11 mouse cellular contexts compared by ENCODE assay signal in the genomic region with DNA sequence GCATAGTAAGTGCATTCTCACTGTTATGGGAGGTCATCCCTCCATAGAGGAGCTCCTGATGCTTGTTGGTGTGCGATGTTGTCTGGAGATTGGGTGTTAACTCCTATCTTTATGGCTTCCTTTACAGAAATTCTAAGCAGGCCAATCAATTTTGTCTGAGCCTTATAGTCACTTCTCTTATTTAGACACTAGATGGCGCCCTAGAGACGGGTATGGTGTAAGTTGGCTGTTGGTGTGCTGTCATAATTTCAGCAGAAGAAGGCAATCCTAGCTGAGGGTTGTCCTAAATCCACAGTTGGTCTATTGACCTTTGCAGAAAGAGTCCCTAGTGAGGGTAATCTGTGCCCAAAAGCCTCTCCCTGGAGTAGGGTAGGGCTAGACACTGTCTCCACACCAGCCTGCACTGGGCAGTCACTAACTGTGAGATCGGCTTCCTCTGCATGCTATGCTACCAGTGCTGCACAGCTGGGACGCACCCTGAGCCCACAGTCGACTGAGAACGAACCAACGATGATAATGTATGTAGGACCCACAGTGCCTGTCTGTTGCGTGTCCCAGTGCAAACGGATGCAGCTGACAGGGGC. TPM values are rescaled to one million over a fixed set of nuclear protein-coding genes. Genes with fewer than 3 reads are reported as not detected.
A peak's percentile ranks its signal among the peaks of the same experiment; 100 is the strongest.
DNase-seq lines count a peak whose midpoint lies in the region; ATAC-seq and TF ChIP-seq lines count a peak whose summit lies in the region.
"Had no signal": no experiment of that assay in that cellular context is flagged by ENCODE, and none has a peak within 500 bp of the region (broad histone marks: within the 10 kb centered on the region; RNA-seq: fewer than 3 reads in every experiment).

No protein-coding gene starts in this region.

- peaks cover 57% of the 10 kb centered on the region for H3K9me3 ChIP-seq in CH12.LX (replicated peaks; ENCODE audit: low read length)
- H3K9me3 ChIP-seq in limb, embryonic 12.5 days: peaks cover 9% of the 10 kb centered on the region; the same call in 1 of the 2 replicates

- CTCF ChIA-PET in Patski (lab: Charles Lee): interaction anchor here (1.0 kb wide), 1 partner anchor 10 kb away, joined by 5 read pairs; no protein-coding TSS in a partner anchor

- TF ChIP-seq EP300 in CH12.LX (IDR thresholded peaks at IDR 0.05; ENCODE audit: low read length): no peak

- WGBS in kidney, adult 2 months: 53% methylated on average over 10 of the region's 10 CpGs
- 57% methylated on average over 10 of the region's 10 CpGs for WGBS in limb, embryonic 12.5 days

- POLR2A ChIA-PET in Patski (lab: Charles Lee): interaction anchor here (0.7 kb wide), 1 partner anchor 62 kb away, joined by 3 read pairs; no protein-coding TSS in a partner anchor

- H3K9ac ChIP-seq in CH12.LX (ENCODE audit: insufficient read depth, low read depth): no peak overlapping the region
- H3K9ac ChIP-seq in limb, embryonic 12.5 days (replicated peaks): no peak overlapping the region

- no peaks in the 10 kb centered on the region for H3K79me2 ChIP-seq in CH12.LX (replicated peaks; ENCODE audit: control insufficient read depth, extremely low read depth, insufficient read depth, poor library complexity, severe bottlenecking)

- TF ChIP-seq RAD21 in CH12.LX (IDR thresholded peaks at IDR 0.05; ENCODE audit: low read depth, low read length): peak; percentile 17

- peak; percentile 31 for ATAC-seq in Patski
- peak; percentile 56; the same call in 1 of the 2 replicates for ATAC-seq in limb, embryonic 12.5 days (ENCODE audit: insufficient number of reproducible peaks, insufficient read depth, low FRiP score, low TSS enrichment, low read depth)
- ATAC-seq: inflammation-experienced regulatory T-cells, adult 6 months had no signal

- H3K27me3 ChIP-seq in kidney, adult 2 months (replicated peaks; ENCODE audit: control insufficient read depth, insufficient read depth, low read length): no peaks in the 10 kb centered on the region
- H3K27me3 ChIP-seq in CH12.LX (replicated peaks): peaks cover 8% of the 10 kb centered on the region
- H3K27me3 ChIP-seq in Patski: no peaks in the 10 kb centered on the region
- H3K27me3 ChIP-seq in limb, embryonic 12.5 days: no peaks in the 10 kb centered on the region

- DNase-seq in kidney, adult 2 months: peak; percentile 9
- no peak for DNase-seq in kidney, postnatal 14 days
- peak; percentile 11 for DNase-seq in CH12.LX (ENCODE audit: extremely low read depth)
- DNase-seq in Patski (ENCODE audit: low read depth, low spot score): no peak
- DNase-seq in adrenal gland, postnatal 4 days (ENCODE audit: low spot score in 2 of 2): no peak
- DNase-seq in lung, adult 18-20 months: no peak
- no peak for DNase-seq in heart, postnatal 25 days (ENCODE audit: low spot score)
- DNase-seq: lung, adult 2 months had no signal

- intact Hi-C loops in heart, postnatal 25 days (cut with DNase I): no loop called here

- no peak overlapping the region for H3K4me3 ChIP-seq in kidney, adult 2 months (ENCODE audit: insufficient read depth, low read depth, low read length)
- no peak overlapping the region for H3K4me3 ChIP-seq in CH12.LX (replicated peaks in 1 of 3; ENCODE audit: low read depth in 2 of 3, low read length in 2 of 3, poor library complexity in 1 of 3)
- no peak overlapping the region for H3K4me3 ChIP-seq in limb, embryonic 12.5 days (replicated peaks)

- H3K36me3 ChIP-seq in kidney, adult 2 months (ENCODE audit: control insufficient read depth, insufficient read depth, low read length): no peaks in the 10 kb centered on the region
- no peaks in the 10 kb centered on the region for H3K36me3 ChIP-seq in CH12.LX (replicated peaks in 1 of 2; ENCODE audit: control insufficient read depth in 1 of 2, insufficient read depth in 1 of 2, low read length in 1 of 2)
- H3K36me3 ChIP-seq in limb, embryonic 12.5 days: no peaks in the 10 kb centered on the region

- dilution Hi-C loops in CH12.LX (cut with MboI; ENCODE audit: extremely low pct_ligation_motif_present, extremely low pct_unique_long_range_greater_than_20kb, low sequenced_read_pairs): no loop called here

- no peak for TF ChIP-seq POLR2A in kidney, adult 2 months (IDR thresholded peaks at IDR 0.05; ENCODE audit: low read depth, low read length)
- TF ChIP-seq POLR2A in CH12.LX (IDR thresholded peaks at IDR 0.05; ENCODE audit: low read depth, low read length): no peak

- no peak overlapping the region for H3K27ac ChIP-seq in kidney, adult 2 months (ENCODE audit: insufficient read depth, low read depth, low read length)
- no peak overlapping the region for H3K27ac ChIP-seq in CH12.LX (ENCODE audit: insufficient read depth, low read depth)
- no peak overlapping the region for H3K27ac ChIP-seq in limb, embryonic 12.5 days

- H3K4me1 ChIP-seq in kidney, adult 2 months (ENCODE audit: control insufficient read depth, insufficient read depth, low read length): no peaks in the 10 kb centered on the region
- H3K4me1 ChIP-seq in CH12.LX (ENCODE audit: control insufficient read depth in 1 of 2, insufficient read depth in 2 of 2): no peaks in the 10 kb centered on the region
- no peaks in the 10 kb centered on the region for H3K4me1 ChIP-seq in limb, embryonic 12.5 days (replicated peaks)

- peak; percentile 23; the same call in 1 of the 2 replicates for TF ChIP-seq CTCF in kidney, adult 2 months (conservative IDR thresholded peaks at IDR 0.05; ENCODE audit: insufficient read depth, insufficient read length, low read depth, low read length)
- peak in 1 of 2 experiments; percentile 20; a peak in 2 of 4 replicates for TF ChIP-seq CTCF in CH12.LX (conservative IDR thresholded peaks at IDR 0.05 in 1 of 2, IDR thresholded peaks at IDR 0.05 in 1 of 2; ENCODE audit: low read depth in 2 of 2, low read length in 2 of 2)
- TF ChIP-seq CTCF in Patski (IDR thresholded peaks at IDR 0.05): peak; percentile 65

- in situ Hi-C loops in CH12.LX (cut with MboI; ENCODE audit: low pct_ligation_motif_present, low pct_unique_long_range_greater_than_20kb, low sequenced_read_pairs) (no loop called here), Patski (cut with MboI; ENCODE audit: low pct_unique_long_range_greater_than_20kb) (loop anchor here (10.0 to 25.0 kb wide), 2 partner anchors 823 to 1430 kb away; no protein-coding TSS in a partner anchor)

- H3K4me2 ChIP-seq in CH12.LX (ENCODE audit: insufficient read depth, low read depth, poor library complexity, severe bottlenecking): no peak overlapping the region
- no peak overlapping the region for H3K4me2 ChIP-seq in limb, embryonic 12.5 days

TF ChIP-seq in CH12.LX, 34 proteins besides CTCF, POLR2A, EP300 and RAD21:
- no peak for TF ChIP-seq USF2 (conservative IDR thresholded peaks at IDR 0.05; ENCODE audit: low read depth, low read length)
- TF ChIP-seq MAFK (IDR thresholded peaks at IDR 0.05; ENCODE audit: insufficient replicate concordance, low read length): no peak
TF ChIP-seq in CH12.LX: peak in this region for 0.

RNA-seq across cellular contexts. Expression of gene Hs3st4, which starts 18.0 kb away (rescaled TPM):
- polyA plus RNA-seq in kidney, adult 2 months (2012; rRNA removed): not detected in 2 replicates
- not detected in 2 replicates for total RNA-seq in CH12.LX (2012; rRNA removed)
- not detected in 2 replicates for total RNA-seq in CH12.LX (2014; rRNA removed)
- not detected in 2 replicates for polyA plus RNA-seq in CH12.LX (2012; ENCODE audit: insufficient read length, low read depth)
- 2.5 TPM for polyA plus RNA-seq in Patski (2021)
- 0.37 and 0.46 TPM in 2 replicates for polyA plus RNA-seq in limb, embryonic 12.5 days (2016; fragmentation: Nextera tagmentation; extraction: Ambion mirVana)
- under 1 TPM; 0.14 to 0.51 TPM for total RNA-seq in adrenal gland, postnatal 4 days (2021)
- total RNA-seq in heart, postnatal 25 days (2021): under 1 TPM in 1 of 2 experiments, not detected in 1; 0.16 TPM
- total RNA-seq: adrenal gland, adult 18-20 months had no signal
- polyA plus RNA-seq: inflammation-experienced regulatory T-cells, adult 6 months; lung, adult 2 months had no signal

Comparison
In these comparisons a context has a peak if more than half of its experiments do, and no peak if none do; other contexts are left out.
1. DNase-seq: peak in kidney, adult 2 months (single experiment) and CH12.LX (single experiment); none in kidney, postnatal 14 days (single experiment), Patski (single experiment), adrenal gland, postnatal 4 days (0 of 2), lung, adult 18-20 months (0 of 2) and heart, postnatal 25 days (single experiment).